Mouse (Mus musculus): ENCODE results near the gene Cabp2.
"Not testable (repeated sequence)": the region's sequence is repeated elsewhere in the genome, so short reads cannot be mapped to it uniquely, and the experiment has no call there.

The Cabp2 gene

GRCm38 (mm10) chr19:4081394-4081793 lies at the start of gene Cabp2:
Cabp2 (plus strand) TSS chr19:4081578.
- no peak for DNase-seq

DNA sequence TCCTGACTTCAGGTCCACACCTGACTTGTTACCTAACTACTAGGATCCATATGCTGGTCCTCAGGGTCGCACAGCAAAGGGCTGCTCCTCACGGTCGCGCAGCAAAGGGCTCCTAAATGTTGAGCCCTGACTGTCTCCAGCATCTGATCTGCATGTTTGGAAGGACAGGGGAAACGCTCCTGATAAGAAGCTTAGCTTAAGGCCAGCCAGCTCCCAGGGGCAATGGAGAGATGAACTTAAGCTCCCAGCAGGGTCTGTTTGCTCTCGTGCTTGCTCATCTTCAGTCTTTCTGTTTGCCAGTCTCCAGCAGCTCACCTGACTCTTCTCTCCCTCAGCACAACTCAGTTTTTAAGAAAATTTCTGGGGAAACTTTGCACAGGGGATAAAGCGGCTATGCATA lies 48.7 kb upstream of the Cabp2 start:
- DNase-seq: no peak

DNA sequence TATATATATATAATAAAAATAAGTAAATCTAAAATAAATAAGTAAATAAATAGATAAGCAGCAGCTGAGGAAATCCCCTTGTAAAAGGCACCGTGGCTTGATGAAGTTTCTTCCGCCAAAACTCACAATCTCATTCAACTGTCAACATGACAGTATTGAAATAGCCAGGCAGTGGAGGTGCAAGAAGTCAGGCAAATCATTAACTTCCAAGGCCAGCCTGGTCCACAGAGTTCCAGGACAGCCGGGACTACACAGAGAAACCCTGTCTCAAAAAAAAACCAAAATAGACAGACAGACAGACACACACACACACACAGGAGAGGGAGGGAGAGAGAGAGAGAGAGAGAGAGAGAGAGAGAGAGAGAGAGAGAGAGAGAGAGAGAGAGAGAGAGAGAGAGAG lies 48.1 kb upstream of the Cabp2 start:
- no peak for DNase-seq

- no peak for DNase-seq
Observed at GRCm38 (mm10) chr19:4033742-4034141, 47.6 kb upstream of the Cabp2 start.

DNA sequence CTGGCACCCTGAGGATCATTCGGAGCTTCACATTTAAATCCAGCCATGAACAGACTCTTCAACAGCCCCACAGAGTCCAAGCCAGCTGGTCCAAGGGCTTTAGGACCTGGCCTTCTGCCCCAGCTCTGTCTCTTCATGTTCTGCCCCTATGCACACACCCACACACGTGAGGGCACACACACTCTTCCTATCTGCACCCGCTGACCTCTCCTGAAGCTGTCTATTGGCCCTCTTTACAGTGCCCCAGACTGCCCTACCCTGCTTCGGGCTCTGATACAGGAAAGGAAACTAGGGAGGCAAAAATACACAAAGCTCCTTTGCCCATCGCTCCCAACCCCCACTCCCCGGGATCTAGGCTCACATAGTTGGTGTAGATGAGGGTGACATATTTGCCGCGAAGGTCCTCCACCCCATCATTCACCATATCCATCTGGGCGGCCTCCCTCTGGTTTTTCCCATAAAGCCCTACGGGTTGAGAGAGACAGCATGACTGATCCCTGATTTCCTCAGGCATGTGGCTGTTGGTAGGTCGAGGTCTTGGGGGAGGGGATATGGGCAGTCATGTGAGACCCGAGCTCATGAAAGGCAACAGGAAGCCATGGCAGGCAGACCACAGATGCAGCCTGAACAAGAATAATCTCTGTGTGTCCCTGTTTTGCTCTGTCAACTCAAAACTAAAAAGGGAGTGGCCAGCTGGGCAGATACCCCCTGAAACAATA lies 44.9 kb upstream of the Cabp2 start:
- no peak for DNase-seq

DNA sequence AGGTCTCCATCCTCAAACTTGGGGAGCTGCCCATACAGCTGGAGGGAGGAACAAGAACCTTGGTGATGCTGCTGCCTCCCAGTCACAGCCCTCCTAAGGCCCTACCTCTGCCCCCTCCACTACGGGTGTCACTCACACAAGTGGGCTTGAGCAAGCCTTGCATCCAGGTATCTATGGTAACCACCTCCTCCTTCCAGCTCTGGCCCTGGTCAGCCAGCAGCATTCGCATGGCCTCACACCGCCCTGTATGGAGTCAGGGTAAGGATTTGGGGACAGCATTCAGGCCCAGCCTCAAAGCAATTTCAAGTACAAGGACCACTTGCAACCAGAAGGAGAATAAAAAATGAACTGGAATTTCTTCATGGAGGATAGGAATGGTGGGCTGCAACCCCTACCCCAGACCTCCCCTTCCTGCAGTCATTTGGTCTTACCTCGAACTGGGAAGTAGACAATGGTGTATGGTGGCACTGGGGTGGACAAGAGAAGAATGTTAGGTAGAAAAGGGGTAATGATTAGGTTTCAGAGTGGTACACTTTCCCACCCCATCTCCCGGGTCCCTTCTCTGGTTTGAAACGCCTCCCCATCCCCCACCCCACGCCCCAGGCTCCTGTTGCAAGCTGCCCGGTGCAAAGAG lies 44.1 kb upstream of the Cabp2 start:
- not testable (repeated sequence) for DNase-seq

GRCm38 (mm10) chr19:4037788-4038232 lies 43.6 kb upstream of the Cabp2 start, which contains the start of gene Gstp1:
Gstp1 (minus strand) TSS chr19:4037985.
- DNase-seq: peak; percentile 82 to 86

GRCm38 (mm10) chr19:4040941-4041340 lies 40.4 kb upstream of the Cabp2 start:
- DNase-seq: not testable (repeated sequence)

GRCm38 (mm10) chr19:4041500-4041899 lies 39.9 kb upstream of the Cabp2 start:
- DNase-seq: not testable (repeated sequence)

DNA sequence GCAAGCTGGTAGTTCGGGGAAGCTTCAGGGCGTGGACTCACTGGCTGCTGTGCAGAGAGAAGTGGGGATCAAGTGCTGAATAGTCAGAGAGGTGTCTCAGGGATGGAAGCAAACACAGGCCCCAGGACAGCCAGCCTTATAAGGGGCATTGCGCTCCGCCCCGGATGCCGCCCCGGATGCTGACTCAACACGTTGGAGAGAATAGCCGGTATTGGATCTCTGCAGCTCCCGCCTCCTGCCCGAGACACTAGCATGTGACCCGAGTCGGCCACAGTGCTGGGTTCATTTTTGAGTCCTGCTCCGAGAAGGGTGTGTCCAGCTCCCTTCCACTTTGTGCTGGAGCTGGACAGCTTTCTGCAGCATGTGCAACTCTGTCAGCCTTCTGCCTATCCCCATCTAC lies 39.3 kb upstream of the Cabp2 start:
- no peak for DNase-seq

DNA sequence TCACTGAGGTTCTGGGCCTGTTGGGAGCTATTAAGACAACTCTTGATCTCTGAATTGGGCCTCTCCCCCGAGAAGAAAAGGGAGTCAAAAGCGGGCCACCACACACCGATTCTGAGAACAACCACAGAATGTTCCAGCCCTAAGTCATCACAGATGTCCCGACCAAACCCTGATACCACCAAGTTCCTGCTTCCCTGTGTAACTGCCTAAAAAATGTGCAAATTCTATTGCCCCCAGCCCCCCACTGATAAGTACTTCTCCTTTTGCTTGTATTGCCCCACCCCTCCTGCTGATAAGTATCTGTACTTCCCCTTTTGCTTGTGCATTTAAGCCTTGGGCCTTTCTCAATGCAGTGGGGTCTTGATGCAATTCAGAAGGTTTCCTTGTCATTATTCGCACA lies 37.3 kb upstream of the Cabp2 start:
- DNase-seq: not testable (repeated sequence)

DNA sequence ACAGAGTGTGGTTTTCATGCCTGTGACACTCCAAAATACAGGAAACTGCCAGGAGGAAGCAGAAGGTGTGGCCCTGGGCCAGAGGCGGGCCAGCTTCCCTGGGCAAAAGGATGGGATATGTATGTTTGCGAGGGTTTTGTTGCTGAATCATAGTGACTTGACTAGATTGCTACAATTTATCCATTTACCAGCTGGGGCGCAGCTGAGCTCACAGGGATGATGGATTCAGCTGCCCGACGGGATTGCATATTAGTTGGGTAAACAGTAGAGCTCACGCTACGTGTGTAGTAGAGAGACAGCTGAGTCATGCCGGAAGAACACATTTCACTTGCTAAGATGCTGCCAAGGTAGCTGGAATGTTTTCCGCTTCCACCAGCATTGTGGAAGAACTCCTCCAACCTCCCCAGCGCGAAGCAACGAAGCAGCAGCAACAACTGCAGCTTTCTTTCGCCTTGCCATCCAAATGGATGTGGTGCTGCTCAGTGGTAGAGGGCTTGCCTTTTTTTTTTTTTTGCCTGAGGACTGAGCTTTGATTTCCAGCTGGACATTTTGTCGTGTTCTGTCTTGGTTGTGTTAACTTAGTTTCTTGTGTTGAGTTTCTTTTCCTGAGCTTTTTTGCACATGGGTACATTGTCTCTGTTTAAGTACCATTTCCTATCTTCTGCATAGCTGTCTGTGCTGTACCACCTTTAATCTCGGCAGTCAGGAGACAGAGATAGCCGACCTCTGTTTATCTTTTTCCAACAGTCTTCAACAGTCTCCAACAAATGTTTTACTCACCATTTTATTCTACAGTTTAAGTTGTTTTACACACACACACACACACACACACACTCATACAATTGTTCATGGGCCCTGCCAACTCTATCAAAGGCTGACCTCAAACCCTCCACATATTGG lies 35.2 kb upstream of the Cabp2 start, which contains the start of gene Gstp2:
Gene Gstp2, minus strand, starts transcription at position 58 of the 900 bp plus-strand sequence.
- peak; percentile 83 to 86 for DNase-seq

GRCm38 (mm10) chr19:4046866-4047254 lies 34.5 kb upstream of the Cabp2 start:
- DNase-seq: no peak

DNA sequence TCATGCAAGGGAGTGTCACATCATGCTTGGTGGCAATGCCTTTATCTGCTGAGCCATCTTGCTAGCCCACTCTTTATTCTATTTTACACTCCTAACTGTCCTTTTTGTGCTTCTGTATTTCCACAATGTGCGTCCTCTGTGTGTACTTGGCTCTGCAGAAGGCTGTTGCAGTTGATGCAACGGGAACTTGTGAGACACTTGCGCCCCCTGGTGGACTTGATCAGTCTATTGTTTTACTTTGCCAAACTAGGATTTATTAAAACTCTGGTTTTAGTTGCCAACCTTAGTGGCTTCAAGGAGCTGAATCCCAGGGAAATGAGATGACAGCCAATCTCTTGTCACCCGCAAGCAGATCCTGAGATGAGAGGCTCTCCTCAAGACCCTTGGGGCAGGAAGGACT lies 33.5 kb upstream of the Cabp2 start:
- peak; percentile 86 to 90 for DNase-seq

- DNase-seq: not testable (repeated sequence)
Observed at GRCm38 (mm10) chr19:4049069-4049468, 32.3 kb upstream of the Cabp2 start.

- no peak for DNase-seq
Observed at GRCm38 (mm10) chr19:4051016-4051415, 30.4 kb upstream of the Cabp2 start.

DNA sequence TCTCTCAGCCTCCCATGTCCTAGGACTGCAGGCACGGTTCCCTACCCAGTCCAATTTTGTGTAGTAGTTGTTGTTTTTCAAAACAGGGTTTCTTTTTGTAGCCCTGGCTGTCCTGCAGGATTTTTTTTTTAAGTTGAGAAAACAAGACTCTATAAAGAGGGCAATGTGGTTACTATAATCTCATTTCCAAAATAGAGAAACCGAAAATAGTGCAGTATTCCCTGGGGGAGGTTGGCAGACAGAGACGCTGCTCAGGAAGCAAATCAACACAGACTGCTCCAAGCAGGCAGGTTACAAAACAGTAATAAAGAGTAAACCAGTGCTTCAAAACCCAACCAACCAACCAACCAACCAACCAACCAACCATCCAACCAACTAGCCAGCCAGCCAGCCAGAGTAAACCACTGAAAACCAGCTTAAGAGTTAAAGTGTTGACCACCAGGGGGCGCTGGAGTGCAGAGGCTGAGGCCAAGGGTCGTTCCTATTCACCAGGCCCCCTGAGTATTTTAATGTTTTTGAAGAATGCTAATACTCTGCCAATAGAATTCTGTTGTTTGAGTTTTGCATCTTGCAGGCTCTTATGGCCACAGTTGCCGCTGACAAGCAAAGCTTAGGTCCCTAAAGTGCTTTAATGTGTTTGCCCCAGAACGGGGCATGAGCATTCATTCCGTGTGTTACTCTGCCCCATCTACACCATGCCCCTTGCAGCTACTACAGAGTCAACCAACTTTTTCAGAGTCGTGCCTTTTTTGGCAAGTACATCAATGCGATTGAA lies 29.4 kb upstream of the Cabp2 start:
- DNase-seq: peak; percentile 62 to 76

- DNase-seq: no peak
Observed at GRCm38 (mm10) chr19:4052516-4053030, 28.8 kb upstream of the Cabp2 start.

DNA sequence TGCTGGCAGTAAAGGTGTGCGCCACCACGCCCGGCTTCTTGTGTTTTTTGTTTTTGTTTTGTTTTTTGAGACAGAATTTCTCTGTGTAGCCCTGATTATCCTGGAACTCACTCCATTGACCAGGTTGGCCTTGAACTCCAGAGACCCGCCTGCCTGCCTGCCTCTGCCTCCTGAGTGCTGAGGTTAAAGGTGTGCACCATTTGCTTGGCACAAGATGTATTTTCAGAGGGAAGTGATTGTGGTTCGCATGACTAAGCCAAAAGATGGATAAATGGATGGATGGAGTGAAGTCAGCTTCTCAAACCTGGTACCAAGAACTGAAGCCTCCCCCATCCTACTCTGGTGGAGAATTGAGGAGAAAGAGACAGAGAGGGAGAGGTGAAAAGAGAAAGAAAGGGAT lies 26.8 kb upstream of the Cabp2 start:
- DNase-seq: no peak

DNA sequence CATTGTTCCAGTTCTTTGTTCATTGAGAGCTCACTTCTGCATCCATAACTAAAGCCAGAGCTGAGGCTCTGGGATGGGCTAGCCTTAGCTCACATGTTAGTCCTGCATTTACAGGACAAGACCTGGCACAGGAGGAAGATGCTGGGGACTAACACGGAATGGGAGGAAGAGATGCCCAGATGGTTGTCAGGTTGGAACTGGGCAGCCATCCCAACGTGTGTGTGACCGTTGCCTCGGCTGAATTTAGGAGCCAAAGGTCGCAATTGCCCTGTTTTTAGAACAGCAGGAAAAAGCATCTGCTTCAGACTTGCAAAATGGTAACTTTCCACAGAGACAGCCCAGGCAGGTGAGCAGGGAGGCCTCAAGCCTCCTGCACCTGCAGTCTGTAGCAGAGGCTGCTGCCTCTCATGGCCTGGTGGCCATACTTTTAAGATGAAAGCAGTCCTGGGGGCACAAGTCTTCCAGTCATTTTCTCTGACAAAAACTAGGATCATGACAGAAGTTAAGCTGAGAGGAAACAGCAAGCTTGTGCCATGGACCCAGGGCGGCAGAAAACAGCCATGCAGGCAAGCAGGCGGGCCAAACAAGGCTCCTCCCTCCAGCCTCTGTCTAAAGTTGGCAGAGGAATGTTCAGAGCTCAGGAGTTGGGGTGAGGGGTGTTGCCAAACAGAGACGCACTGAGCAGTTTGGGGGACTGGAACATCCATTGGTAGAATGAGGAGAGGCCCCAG lies 26.0 kb upstream of the Cabp2 start:
- DNase-seq: peak; percentile 77 to 78

- DNase-seq: no peak
Observed at GRCm38 (mm10) chr19:4055947-4056693, 25.3 kb upstream of the Cabp2 start.

Data from cerebellum, adult 18-20 months (tissue).